Mouse (Mus musculus): ENCODE measurements around the gene Krtap1-3.
"Not testable (repeated sequence)": the region's sequence is repeated elsewhere in the genome, so short reads cannot be mapped to it uniquely, and the experiment has no call there.

Krtap1-3 gene

DNA sequence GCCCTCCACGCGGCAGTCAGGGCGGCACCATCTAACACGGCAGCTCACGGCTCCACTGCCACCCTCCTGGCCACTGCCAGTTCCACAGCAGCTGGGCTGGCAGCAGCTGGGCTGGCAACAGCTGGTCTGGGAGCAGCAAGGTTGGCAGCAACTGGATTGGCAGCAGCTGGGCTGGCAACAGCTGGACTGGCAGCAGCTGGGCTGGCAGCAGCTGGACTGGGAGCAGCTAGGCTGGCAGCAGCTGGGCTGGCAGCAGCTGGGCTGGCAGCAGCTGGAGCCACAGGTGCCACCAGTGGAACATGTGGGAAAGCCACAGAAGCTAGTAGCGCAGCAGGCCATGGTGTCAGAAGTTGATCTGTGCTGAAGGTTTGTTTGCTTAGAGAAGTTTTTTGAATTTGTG is at the start of gene Krtap1-3:
Gene Krtap1-3 (minus strand): TSS at position 359 of the 400 bp plus-strand sequence.
- no peak for DNase-seq (ENCODE audit: low spot score in 2 of 2)

DNA sequence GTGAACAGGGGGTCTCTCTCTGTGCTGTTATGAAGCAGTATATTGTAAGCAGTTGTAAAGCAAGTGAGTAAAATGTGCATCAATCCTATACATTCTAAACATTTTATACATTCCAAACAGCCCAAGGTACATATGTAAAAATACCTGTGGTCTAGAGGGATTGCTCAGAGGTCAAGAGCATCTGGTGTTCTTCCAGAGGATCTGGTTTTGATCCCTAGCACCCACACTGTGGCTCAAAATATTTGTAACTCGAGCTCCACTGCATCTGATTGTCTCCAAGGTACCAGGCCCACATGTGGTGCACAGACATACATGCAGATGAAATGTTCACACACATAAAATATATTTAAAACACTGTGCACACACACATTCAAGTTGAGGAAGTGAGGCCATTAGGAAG is 49.8 kb upstream of the Krtap1-3 start:
- no peak for DNase-seq (ENCODE audit: low spot score in 2 of 2)

- DNase-seq (ENCODE audit: low spot score in 2 of 2) = no peak
These were observed 45.9 kb upstream of the Krtap1-3 start for GRCm38 (mm10) chr11:99637086-99637485.

DNA sequence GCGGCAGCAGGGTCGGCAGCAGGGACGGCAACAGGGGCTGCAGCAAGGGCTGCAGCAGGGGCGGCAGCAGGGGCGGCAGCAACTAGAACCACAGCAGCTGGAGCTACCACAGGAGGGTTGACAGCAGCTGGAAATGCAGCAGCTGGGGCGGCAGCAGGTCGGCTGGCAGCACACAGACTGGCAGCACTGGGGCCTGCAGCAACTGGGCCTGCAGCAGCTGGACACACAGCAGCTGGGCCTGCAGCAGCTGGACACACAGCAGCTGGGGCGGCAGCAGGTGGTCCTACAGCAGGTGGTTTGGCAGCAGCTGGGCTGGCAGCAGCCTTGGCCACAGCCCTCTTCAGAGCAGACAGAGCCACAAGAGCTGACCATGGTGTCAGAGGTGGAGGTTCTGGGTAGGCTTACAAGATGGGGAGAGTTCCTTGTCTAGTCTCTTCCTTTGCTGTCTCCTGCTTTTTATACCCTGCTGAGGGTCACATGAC is 43.6 kb upstream of the Krtap1-3 start, which contains the start of gene Krtap4-2:
Gene Krtap4-2 (minus strand): TSS at position 432 of the 482 bp plus-strand sequence.
- DNase-seq (ENCODE audit: low spot score in 2 of 2) = no peak

- no peak for DNase-seq (ENCODE audit: low spot score in 2 of 2)
These were observed 42.2 kb upstream of the Krtap1-3 start for GRCm38 (mm10) chr11:99633293-99633692.

DNA sequence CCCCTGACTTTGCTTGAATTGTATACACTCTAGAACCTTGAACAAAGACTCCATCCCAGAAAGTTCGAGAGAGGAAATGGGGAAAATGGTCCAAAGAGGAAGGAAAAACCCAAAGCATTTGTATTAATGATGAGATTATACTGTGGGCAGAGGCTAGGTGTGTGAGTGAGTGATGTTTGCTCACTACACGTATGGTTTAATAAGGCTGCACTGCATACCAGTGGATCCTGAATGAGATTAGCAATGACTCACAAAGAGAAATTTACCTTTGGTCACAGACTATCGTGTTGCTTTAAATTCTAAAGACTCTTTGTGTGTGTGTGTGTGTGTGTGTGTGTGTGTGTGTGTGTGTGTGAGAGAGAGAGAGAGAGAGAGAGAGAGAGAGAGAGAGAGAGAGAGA is 39.8 kb upstream of the Krtap1-3 start:
- no peak for DNase-seq (ENCODE audit: low spot score in 2 of 2)

- DNase-seq (ENCODE audit: low spot score in 2 of 2) = no peak
These were observed 37.0 kb upstream of the Krtap1-3 start, which contains the start of gene Krtap4-1 for GRCm38 (mm10) chr11:99628138-99628537. Gene Krtap4-1 (minus strand): TSS chr11:99628238.

DNA sequence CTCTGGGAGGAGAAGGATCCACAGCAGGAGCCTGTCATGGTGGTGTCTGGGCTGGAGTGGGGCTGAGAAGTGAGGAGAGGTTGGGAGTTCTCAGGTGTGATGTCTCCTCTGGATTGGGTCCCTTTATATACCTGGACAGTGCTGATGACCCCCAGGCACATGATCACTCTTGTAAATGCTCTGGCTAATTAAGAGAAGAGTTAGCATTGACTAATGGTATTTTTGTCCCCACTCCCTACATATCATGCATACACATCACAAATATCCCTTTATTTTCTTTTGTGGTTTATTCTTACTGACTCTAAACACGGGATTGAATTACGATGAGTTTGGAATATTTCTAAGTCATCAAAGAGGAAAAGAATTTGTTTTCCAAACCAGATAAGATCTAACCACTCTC is 29.2 kb upstream of the Krtap1-3 start, which contains the start of gene Gm11562:
Gene Gm11562 (minus strand): TSS at position 101 of the 400 bp plus-strand sequence.
- no peak for DNase-seq (ENCODE audit: low spot score in 2 of 2)

- no peak for DNase-seq (ENCODE audit: low spot score in 2 of 2)
These were observed 23.7 kb upstream of the Krtap1-3 start, which contains the start of gene Krtap2-4 for GRCm38 (mm10) chr11:99614796-99615363. Gene Krtap2-4 (minus strand): TSS chr11:99614846.

- not testable (repeated sequence) for DNase-seq (ENCODE audit: low spot score in 2 of 2)
These were observed 18.9 kb upstream of the Krtap1-3 start, which contains the start of gene Gm11937 for GRCm38 (mm10) chr11:99610089-99610488. Gene Gm11937 (minus strand): TSS chr11:99610189.

DNA sequence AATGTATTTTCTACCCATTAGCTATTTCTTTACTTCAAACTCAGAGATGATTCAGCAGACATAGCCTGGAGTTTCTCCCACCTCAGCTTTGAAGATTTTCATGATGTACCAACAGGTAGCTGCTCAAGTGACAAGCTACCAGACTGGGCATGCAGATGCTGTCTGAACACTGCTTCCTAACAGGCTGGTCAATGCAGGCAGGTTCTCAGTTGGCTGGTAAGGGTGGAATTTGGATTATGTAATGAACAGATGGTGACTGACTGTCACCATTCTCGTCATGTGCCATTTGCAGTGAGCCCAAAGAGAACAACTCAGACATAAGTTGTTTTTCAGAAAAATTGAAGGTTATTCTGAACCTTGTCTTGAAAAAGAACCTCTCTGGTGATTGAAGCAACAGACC is 18.0 kb upstream of the Krtap1-3 start:
- no peak for DNase-seq (ENCODE audit: low spot score in 2 of 2)

- DNase-seq (ENCODE audit: low spot score in 2 of 2) = not testable (repeated sequence)
These were observed 12.1 kb upstream of the Krtap1-3 start, which contains the start of gene Gm11938 for GRCm38 (mm10) chr11:99603208-99603607. Gene Gm11938 (minus strand): TSS chr11:99603308.

GRCm38 (mm10) chr11:99597742-99598141 is 6.6 kb upstream of the Krtap1-3 start, which contains the start of gene Krtap9-3:
Gene Krtap9-3 (minus strand): TSS chr11:99598105.
- DNase-seq (ENCODE audit: low spot score in 2 of 2) = not testable (repeated sequence)

- no peak for DNase-seq (ENCODE audit: low spot score in 2 of 2)
These were observed 6.0 kb downstream of the Krtap1-3 start for GRCm38 (mm10) chr11:99585096-99585495.

DNA sequence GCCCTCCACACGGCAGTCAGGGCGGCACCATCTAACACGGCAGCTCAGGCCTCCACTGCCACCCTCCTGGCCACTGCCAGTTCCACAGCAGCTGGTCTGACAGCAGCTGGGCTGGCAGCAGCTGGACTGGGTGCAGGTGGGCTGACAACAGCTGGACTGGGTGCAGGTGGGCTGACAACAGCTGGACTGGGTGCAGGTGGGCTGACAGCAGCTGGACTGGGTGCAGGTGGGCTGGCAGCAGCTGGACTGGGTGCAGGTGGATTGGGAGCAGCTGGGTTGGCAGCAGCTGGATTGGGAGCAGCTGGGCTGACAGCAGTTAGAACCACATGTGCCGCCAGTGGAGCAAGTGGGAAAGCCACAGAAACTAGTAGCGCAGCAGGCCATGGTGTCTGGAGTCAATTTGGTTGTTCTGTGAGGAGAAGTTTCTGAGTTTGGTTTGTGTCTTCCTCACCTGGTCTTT is 7.9 kb downstream of the Krtap1-3 start, which contains the start of gene Krtap1-4:
Gene Krtap1-4 (minus strand): TSS at position 410 of the 460 bp plus-strand sequence.
- DNase-seq (ENCODE audit: low spot score in 2 of 2) = no peak

GRCm38 (mm10) chr11:99581564-99581963 is 9.6 kb downstream of the Krtap1-3 start:
- DNase-seq (ENCODE audit: low spot score in 2 of 2) = no peak

DNA sequence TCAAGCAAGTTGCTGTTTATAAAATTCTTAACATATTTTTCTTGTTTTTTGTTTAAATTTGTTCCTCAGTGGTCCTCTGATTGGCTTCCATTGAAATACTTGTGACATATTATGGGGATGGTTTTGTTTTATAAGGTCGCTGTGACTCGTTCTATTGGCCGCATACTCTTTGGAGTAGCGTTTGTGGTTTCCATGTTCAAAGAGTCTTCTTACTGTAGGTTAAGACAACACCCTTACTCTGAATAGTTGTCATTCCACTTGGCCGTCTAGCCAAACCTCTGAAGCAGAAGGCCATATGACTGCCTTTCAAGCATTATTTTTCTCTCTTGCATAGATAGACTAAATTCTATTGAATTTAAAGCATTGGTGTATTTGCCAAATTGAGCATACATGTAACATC is 10.1 kb downstream of the Krtap1-3 start:
- DNase-seq (ENCODE audit: low spot score in 2 of 2) = no peak

DNA sequence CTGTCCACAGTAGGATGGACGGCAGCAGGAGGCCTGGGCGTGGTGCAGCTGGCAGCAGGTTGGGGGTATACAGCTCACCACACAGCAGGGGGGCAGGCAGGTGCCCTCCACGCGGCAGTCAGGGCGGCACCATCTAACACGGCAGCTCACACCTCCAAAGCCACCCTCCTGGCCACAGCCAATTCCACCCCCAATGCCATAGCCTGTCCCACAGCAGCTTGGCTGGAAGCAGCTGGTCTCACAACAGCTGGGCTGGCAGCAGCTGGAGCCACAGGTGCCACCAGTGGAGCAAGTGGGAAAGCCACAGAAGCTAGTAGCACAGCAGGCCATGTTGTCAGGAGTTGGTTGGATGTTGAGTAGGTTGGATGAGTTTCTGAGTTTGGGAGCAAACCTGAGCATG is 10.5 kb downstream of the Krtap1-3 start, which contains the start of gene Krtap1-5:
Gene Krtap1-5 (minus strand): TSS at position 381 of the 400 bp plus-strand sequence.
- DNase-seq (ENCODE audit: low spot score in 2 of 2) = no peak

DNA sequence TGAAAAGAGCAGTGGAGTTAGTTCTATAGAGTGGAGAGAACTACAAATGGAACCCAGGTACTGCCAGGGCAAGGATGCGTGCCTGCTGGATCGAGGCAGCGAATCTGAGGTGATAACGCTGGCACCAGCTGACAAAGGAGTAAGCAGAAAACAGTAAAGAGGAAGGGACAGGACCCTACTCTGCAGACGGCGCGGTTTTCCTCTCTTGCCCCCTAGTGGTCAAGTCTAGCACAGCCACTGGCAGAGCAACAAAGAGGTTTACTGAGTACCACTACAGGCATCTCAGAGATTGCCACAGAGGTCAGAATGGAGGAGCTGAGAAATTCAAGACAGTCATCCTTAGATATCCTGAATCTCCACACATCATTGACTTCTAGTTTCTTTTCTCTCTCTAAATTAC is 17.0 kb downstream of the Krtap1-3 start:
- DNase-seq (ENCODE audit: low spot score in 2 of 2) = peak; percentile 50 to 52

DNA sequence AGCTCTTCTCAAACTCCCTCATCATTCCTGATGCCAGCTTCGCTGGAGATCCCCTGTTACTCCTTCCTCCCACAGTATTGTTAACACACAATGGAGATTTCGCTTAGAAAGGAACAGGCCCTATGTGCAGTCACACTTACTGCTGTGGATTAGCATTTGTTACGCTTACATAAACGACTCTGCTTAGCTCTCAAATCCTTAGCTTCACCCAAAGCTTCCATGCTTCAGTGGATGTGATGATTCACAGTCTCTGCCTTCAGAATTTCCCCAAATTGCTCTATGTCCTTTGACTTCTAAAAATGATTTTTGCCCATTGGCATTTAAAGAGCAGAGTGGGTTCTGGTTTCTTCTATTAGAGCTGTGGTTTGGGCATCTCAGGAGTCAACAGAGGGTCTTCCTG is 18.0 kb downstream of the Krtap1-3 start:
- no peak for DNase-seq (ENCODE audit: low spot score in 2 of 2)

- no peak for DNase-seq (ENCODE audit: low spot score in 2 of 2)
These were observed 24.6 kb downstream of the Krtap1-3 start, which contains the start of gene Krtap3-1 for GRCm38 (mm10) chr11:99566530-99566929. Gene Krtap3-1 (minus strand): TSS chr11:99566630.

GRCm38 (mm10) chr11:99562580-99562979 is 28.6 kb downstream of the Krtap1-3 start:
- DNase-seq (ENCODE audit: low spot score in 2 of 2) = no peak

DNA sequence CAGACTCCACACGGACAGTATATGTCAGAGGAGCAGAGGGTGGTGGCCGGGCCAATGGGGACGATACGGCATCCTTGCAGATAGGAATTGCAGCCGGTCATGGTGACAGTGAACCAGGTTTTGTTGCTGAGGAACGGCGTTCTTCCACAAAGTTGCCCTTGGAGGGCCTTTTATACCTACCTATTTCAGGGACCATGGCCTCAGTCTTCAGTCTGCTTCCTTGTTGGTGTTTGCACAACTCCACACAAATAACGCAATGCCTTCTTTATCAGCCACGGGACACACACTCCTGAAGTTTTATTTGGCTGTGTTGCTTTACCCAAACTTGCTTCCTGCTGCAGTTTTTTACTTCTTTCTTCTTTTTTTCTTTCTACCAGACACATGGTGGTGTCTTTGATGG is 31.8 kb downstream of the Krtap1-3 start, which contains the start of gene Gm11939:
Gene Gm11939 (minus strand): TSS at position 101 of the 400 bp plus-strand sequence.
- DNase-seq (ENCODE audit: low spot score in 2 of 2) = no peak

Data from urinary bladder, adult 18-20 months (tissue).